Mouse (Mus musculus) CH12.LX (cell line): ENCODE data around the gene Ablim1. TPM values are rescaled to one million over a fixed set of nuclear protein-coding genes. Genes with fewer than 3 reads are reported as not detected.

Source experiments
- DNase-seq: peaks from one replicate; pipeline ENCODE4 v3.0.0-alpha.2; 2013; ENCODE audit errors: extremely low read depth
- H3K27ac ChIP-seq: 2 replicates; pipeline ENCODE4 v1.5.1; 2012; ENCODE audit warnings: low read depth, mild to moderate bottlenecking, control low read depth, moderate library complexity; ENCODE audit not compliant: insufficient read depth
- H3K27me3 ChIP-seq: replicated peaks from 2 replicates; pipeline ENCODE3; 2012; ENCODE audit warnings: inconsistent platforms
- H3K36me3 ChIP-seq, 2 experiments: replicated peaks in 1 of 2; 2 replicates each; pipeline versions ENCODE3 to v1.6.1; 2012; ENCODE audit warnings: inconsistent platforms in 1 of 2, low read length in 1 of 2, mild to moderate bottlenecking in 1 of 2, mixed read lengths in 1 of 2, moderate library complexity in 1 of 2; ENCODE audit not compliant: control insufficient read depth in 1 of 2, insufficient read depth in 1 of 2
- H3K4me1 ChIP-seq, 2 experiments: 2 replicates each; pipeline ENCODE4 v1.6.1; 2012; ENCODE audit warnings: inconsistent platforms in 1 of 2, moderate library complexity in 1 of 2; ENCODE audit not compliant: insufficient read depth in 2 of 2, control insufficient read depth in 1 of 2
- H3K4me2 ChIP-seq: 2 replicates; pipeline ENCODE4 v1.6.1; 2012; ENCODE audit warnings: low read depth, mild to moderate bottlenecking, control low read depth; ENCODE audit not compliant: poor library complexity, insufficient read depth, severe bottlenecking
- H3K4me3 ChIP-seq, 3 experiments: fragments of 150-350 bp in 1 of 3; sonication (generic) in 1 of 3; replicated peaks in 1 of 3; 2 replicates each; pipeline versions ENCODE3 to v1.5.1; 2011 to 2012; ENCODE audit warnings: low read depth in 2 of 3, low read length in 2 of 3, mild to moderate bottlenecking in 2 of 3, moderate library complexity in 2 of 3, control low read depth in 1 of 3, improper control_type of control experiment in 1 of 3, inconsistent platforms in 1 of 3, mixed read lengths in 1 of 3; ENCODE audit not compliant: poor library complexity in 1 of 3
- H3K79me2 ChIP-seq: replicated peaks from 2 replicates; pipeline ENCODE4 v1.6.1; 2012; ENCODE audit warnings: mild to moderate bottlenecking, moderate library complexity; ENCODE audit not compliant: control insufficient read depth, poor library complexity, insufficient read depth, severe bottlenecking; ENCODE audit errors: extremely low read depth
- H3K9ac ChIP-seq: 2 replicates; pipeline ENCODE4 v1.6.1; 2012; ENCODE audit warnings: low read depth, mild to moderate bottlenecking, control low read depth, moderate library complexity; ENCODE audit not compliant: insufficient read depth
- H3K9me3 ChIP-seq: replicated peaks from 2 replicates; pipeline ENCODE3; 2012; ENCODE audit warnings: low read length, inconsistent platforms, mixed read lengths
- BHLHE40 ChIP-seq: IDR thresholded peaks from 2 replicates; pipeline ENCODE4 v1.6.1; 2011; ENCODE audit warnings: mild to moderate bottlenecking, low read depth, low read length, improper control_type of control experiment
- CHD1 ChIP-seq: IDR thresholded peaks from 2 replicates; pipeline ENCODE4 v1.6.1; 2012; ENCODE audit warnings: low read depth, low read length, improper control_type of control experiment, inconsistent platforms
- CHD2 ChIP-seq: IDR thresholded peaks from 2 replicates; pipeline ENCODE4 v1.6.1; 2011; ENCODE audit warnings: low read length, improper control_type of control experiment
- CTCF ChIP-seq, 2 experiments: IDR thresholded peaks in 1 of 2; conservative IDR thresholded peaks in 1 of 2; 2 replicates each; pipeline ENCODE4 v1.5.1; 2011 to 2012; ENCODE audit warnings: low read depth in 2 of 2, low read length in 2 of 2, improper control_type of control experiment in 1 of 2, inconsistent platforms in 1 of 2, mild to moderate bottlenecking in 1 of 2, moderate library complexity in 1 of 2
- E2F4 ChIP-seq: IDR thresholded peaks from 2 replicates; pipeline ENCODE4 v1.6.1; 2011; ENCODE audit warnings: low read depth, low read length, improper control_type of control experiment; ENCODE audit not compliant: insufficient replicate concordance
- ELF1 ChIP-seq: IDR thresholded peaks from 2 replicates; pipeline ENCODE4 v1.6.1; 2014; ENCODE audit warnings: low read depth, mild to moderate bottlenecking, inconsistent platforms, low read length, improper control_type of control experiment
- GABPA ChIP-seq: IDR thresholded peaks from 2 replicates; pipeline ENCODE4 v1.6.1; 2012; ENCODE audit warnings: low read depth, low read length, improper control_type of control experiment, inconsistent platforms; ENCODE audit not compliant: insufficient replicate concordance
- HCFC1 ChIP-seq: IDR thresholded peaks from 2 replicates; pipeline ENCODE4 v1.6.1; 2012; ENCODE audit warnings: low read depth, mild to moderate bottlenecking, inconsistent platforms, low read length, improper control_type of control experiment
- JUN ChIP-seq: IDR thresholded peaks from 2 replicates; pipeline ENCODE4 v1.6.1; 2011; ENCODE audit warnings: low read depth, mild to moderate bottlenecking, low read length, improper control_type of control experiment, moderate library complexity; ENCODE audit not compliant: insufficient read depth
- JUND ChIP-seq: conservative IDR thresholded peaks from 2 replicates; pipeline ENCODE4 v1.6.1; 2011; ENCODE audit warnings: low read depth, low read length, improper control_type of control experiment
- KAT2A ChIP-seq: IDR thresholded peaks from 2 replicates; pipeline ENCODE4 v1.6.1; 2012; ENCODE audit warnings: low read length, improper control_type of control experiment, inconsistent platforms; ENCODE audit not compliant: insufficient replicate concordance
- MAX ChIP-seq: IDR thresholded peaks from 2 replicates; pipeline ENCODE4 v1.6.1; 2011; ENCODE audit warnings: low read length, improper control_type of control experiment
- MAZ ChIP-seq: IDR thresholded peaks from 2 replicates; pipeline ENCODE4 v1.6.1; 2012; ENCODE audit warnings: low read depth, mild to moderate bottlenecking, inconsistent platforms, low read length, improper control_type of control experiment, moderate library complexity
- MXI1 ChIP-seq: IDR thresholded peaks from 2 replicates; pipeline ENCODE4 v1.6.1; 2011; ENCODE audit warnings: mild to moderate bottlenecking, low read depth, low read length, improper control_type of control experiment
- MYC ChIP-seq: IDR thresholded peaks from 2 replicates; pipeline ENCODE4 v1.6.1; 2011; ENCODE audit warnings: low read depth, mild to moderate bottlenecking, improper control_type of control experiment, low read length
- NELFE ChIP-seq: IDR thresholded peaks from 2 replicates; pipeline ENCODE4 v1.6.1; 2011; ENCODE audit warnings: low read depth, low read length, improper control_type of control experiment
- NRF1 ChIP-seq: IDR thresholded peaks from 2 replicates; pipeline ENCODE4 v1.6.1; 2014; ENCODE audit warnings: low read depth, mild to moderate bottlenecking, inconsistent platforms, low read length, improper control_type of control experiment, moderate library complexity
- POLR2A ChIP-seq: IDR thresholded peaks from 2 replicates; pipeline ENCODE4 v1.6.1; 2011; ENCODE audit warnings: low read depth, mild to moderate bottlenecking, improper control_type of control experiment, low read length
- POLR2AphosphoS2 ChIP-seq: IDR thresholded peaks from 2 replicates; pipeline ENCODE4 v1.6.1; 2011; ENCODE audit warnings: low read depth, low read length, improper control_type of control experiment
- RAD21 ChIP-seq: IDR thresholded peaks from 2 replicates; pipeline ENCODE4 v1.6.1; 2011; ENCODE audit warnings: low read depth, mild to moderate bottlenecking, low read length, improper control_type of control experiment, moderate library complexity
- SIN3A ChIP-seq: IDR thresholded peaks from 2 replicates; pipeline ENCODE4 v1.6.1; 2012; ENCODE audit warnings: low read length, improper control_type of control experiment, inconsistent platforms
- SMC3 ChIP-seq: IDR thresholded peaks from 2 replicates; pipeline ENCODE4 v1.6.1; 2011; ENCODE audit warnings: low read depth, low read length, improper control_type of control experiment
- TBP ChIP-seq: conservative IDR thresholded peaks from 2 replicates; pipeline ENCODE4 v1.6.1; 2011; ENCODE audit warnings: low read depth, low read length, improper control_type of control experiment
- UBTF ChIP-seq: IDR thresholded peaks from 2 replicates; pipeline ENCODE4 v1.6.1; 2012; ENCODE audit warnings: low read depth, mild to moderate bottlenecking, inconsistent platforms, low read length, improper control_type of control experiment, moderate library complexity
- USF2 ChIP-seq: conservative IDR thresholded peaks from 2 replicates; pipeline ENCODE4 v1.6.1; 2011; ENCODE audit warnings: low read depth, low read length, improper control_type of control experiment
- ZMIZ1 ChIP-seq: IDR thresholded peaks from 2 replicates; pipeline ENCODE4 v1.6.1; 2012; ENCODE audit warnings: low read depth, mild to moderate bottlenecking, inconsistent platforms, low read length, improper control_type of control experiment
- ZNF384 ChIP-seq: IDR thresholded peaks from 2 replicates; pipeline ENCODE4 v1.6.1; 2012; ENCODE audit warnings: low read depth, low read length, improper control_type of control experiment, inconsistent platforms
- dilution Hi-C: fragments of 300-500 bp; cut with MboI; formaldehyde crosslinking; loops from 2 replicates; pipeline ENCODE4 v1.14.3; 2020; ENCODE audit warnings: low sequenced_read_pairs; ENCODE audit not compliant: extremely low pct_unique_long_range_greater_than_20kb, extremely low pct_ligation_motif_present
- in situ Hi-C: fragments of 300-500 bp; cut with MboI; formaldehyde crosslinking; loops from 3 replicates; pipeline ENCODE4 v1.14.3; 2019; ENCODE audit warnings: low sequenced_read_pairs, low pct_ligation_motif_present, low pct_unique_long_range_greater_than_20kb, mixed read lengths
- polyA plus RNA-seq: library from polyadenylated mRNA; unstranded; fragments of >175 nt; gene quantifications from 2 replicates; pipeline ENCODE4 v1.2.1, GENCODE M21; 2012; ENCODE audit warnings: low read depth; ENCODE audit not compliant: insufficient read length
- total RNA-seq, 2 experiments: library from RNA; depleted of rRNA; stranded (reverse); fragments of 300-350 nt in 1 of 2; fragments of >200 nt in 1 of 2; gene quantifications; 2 replicates each; pipeline ENCODE4 v1.2.3; 2012 to 2014

The Ablim1 gene
- total and polyA plus RNA-seq, 3 experiments = 0.85 to 2.4 (median 2.0) TPM

GRCm38 (mm10) chr19:56998331-56998730 is 316.4 kb downstream of the Ablim1 start:
- H3K9ac ChIP-seq = no peak overlapping the region
- H3K79me2 ChIP-seq = no peaks in the 10 kb centered on the region
- no peaks in the 10 kb centered on the region for H3K9me3 ChIP-seq
- TF ChIP-seq JUND = no peak
- no peak for TF ChIP-seq ZMIZ1
- TF ChIP-seq MAX = no peak
- TF ChIP-seq CHD2 = no peak
- TF ChIP-seq UBTF = no peak
- no peak for TF ChIP-seq SIN3A
- TF ChIP-seq E2F4 = no peak
- no peak for TF ChIP-seq MAZ
- TF ChIP-seq BHLHE40 = no peak
- TF ChIP-seq MYC = no peak
- TF ChIP-seq NRF1 = no peak
- TF ChIP-seq KAT2A = no peak
- no peak for TF ChIP-seq HCFC1
- TF ChIP-seq, all 38 proteins: peak for 0
- dilution Hi-C loops = no loop called here
- no peaks in the 10 kb centered on the region for H3K27me3 ChIP-seq
- no peak overlapping the region for H3K4me2 ChIP-seq
- no peak for DNase-seq
- no peak overlapping the region for H3K27ac ChIP-seq
- peaks cover 2 to 9% of the 10 kb centered on the region in 2 experiments; a peak in 2 of 4 replicates for H3K4me1 ChIP-seq
- H3K36me3 ChIP-seq = no peaks in the 10 kb centered on the region
- H3K4me3 ChIP-seq = no peak overlapping the region
- in situ Hi-C loops = no loop called here

- H3K4me2 ChIP-seq = no peak overlapping the region
- H3K27ac ChIP-seq = no peak overlapping the region
- TF ChIP-seq CHD2 (no peak), NELFE (no peak), GABPA (no peak), POLR2A (no peak), MAZ (no peak), ZMIZ1 (no peak), HCFC1 (no peak), CHD1 (no peak), USF2 (no peak), JUN (no peak), POLR2AphosphoS2 (no peak), NRF1 (no peak), MXI1 (no peak), RAD21 (no peak), SMC3 (no peak), TBP (no peak), ZNF384 (no peak), CTCF (conservative IDR thresholded peaks at IDR 0.05 in 1 of 2, IDR thresholded peaks at IDR 0.05 in 1 of 2; ENCODE audit: low read depth in 2 of 2, low read length in 2 of 2) (no peak), ELF1 (no peak), KAT2A (no peak)
- no peak overlapping the region for H3K9ac ChIP-seq
- no peaks in the 10 kb centered on the region for H3K27me3 ChIP-seq
- no peak overlapping the region for H3K4me3 ChIP-seq
- H3K79me2 ChIP-seq = no peaks in the 10 kb centered on the region
- peaks cover 2 to 9% of the 10 kb centered on the region in 2 experiments; a peak in 2 of 4 replicates for H3K4me1 ChIP-seq
- DNase-seq = no peak
- in situ Hi-C loops = no loop called here
- dilution Hi-C loops = no loop called here
- H3K36me3 ChIP-seq = no peaks in the 10 kb centered on the region
- H3K9me3 ChIP-seq = no peaks in the 10 kb centered on the region
Observed at GRCm38 (mm10) chr19:56997164-56997599, 317.5 kb downstream of the Ablim1 start.
